Mouse (Mus musculus) cerebellum, postnatal 4 days (tissue): ENCODE results near the gene Ypel4.
A peak's percentile ranks its signal among the peaks of the same experiment; 100 is the strongest.

Experiments
- DNase-seq, 2 experiments: peaks; one replicate each; pipeline ENCODE4 v3.0.0; 2022; ENCODE audit warnings: low spot score in 2 of 2, mixed read lengths in 1 of 2

The Ypel4 gene

GRCm38 (mm10) chr2:84760777-84761176, 26.9 kb downstream of the Ypel4 start:
- DNase-seq: no peak

GRCm38 (mm10) chr2:84761309-84761708, 27.5 kb downstream of the Ypel4 start:
- DNase-seq: no peak

GRCm38 (mm10) chr2:84761840-84762239, 28.0 kb downstream of the Ypel4 start:
- DNase-seq: no peak

- no peak for DNase-seq
Observed at GRCm38 (mm10) chr2:84762295-84762694, 28.4 kb downstream of the Ypel4 start.

- DNase-seq: no peak
Observed at GRCm38 (mm10) chr2:84762818-84763217, 29.0 kb downstream of the Ypel4 start.

- DNase-seq: no peak
Observed at GRCm38 (mm10) chr2:84770501-84770900, 36.6 kb downstream of the Ypel4 start.

GRCm38 (mm10) chr2:84772454-84772853, 38.6 kb downstream of the Ypel4 start:
- DNase-seq: no peak

- no peak for DNase-seq
Observed at GRCm38 (mm10) chr2:84773195-84773594, 39.3 kb downstream of the Ypel4 start.

- DNase-seq: peak in 1 of 2 experiments; percentile 60
Observed at GRCm38 (mm10) chr2:84774751-84775150, 40.9 kb downstream of the Ypel4 start.

GRCm38 (mm10) chr2:84775241-84775640, 41.4 kb downstream of the Ypel4 start, which contains the start of gene Serping1:
Gene Serping1 (minus strand): TSS chr2:84775444.
- no peak for DNase-seq

GRCm38 (mm10) chr2:84775665-84776064, 41.8 kb downstream of the Ypel4 start:
- DNase-seq: no peak

GRCm38 (mm10) chr2:84777706-84778105, 43.8 kb downstream of the Ypel4 start:
- DNase-seq: no peak

GRCm38 (mm10) chr2:84779210-84779609, 45.4 kb downstream of the Ypel4 start:
- no peak for DNase-seq

GRCm38 (mm10) chr2:84783315-84783714, 49.5 kb downstream of the Ypel4 start:
- DNase-seq: no peak

- DNase-seq: no peak
Observed at GRCm38 (mm10) chr2:84783840-84784566, 50.1 kb downstream of the Ypel4 start.
